Mouse (Mus musculus) small intestine, adult 2 months (tissue): ENCODE results near the gene Polr2c. TPM values are rescaled to one million over a fixed set of nuclear protein-coding genes. Genes with fewer than 3 reads are reported as not detected.
A peak's percentile ranks its signal among the peaks of the same experiment; 100 is the strongest.

Source experiments
- H3K27ac ChIP-seq: fragments of 200-500 bp; 2 replicates; pipeline ENCODE4 v1.5.1; 2012; ENCODE audit warnings: low read depth, low read length, control low read depth, inconsistent platforms; ENCODE audit not compliant: insufficient read depth
- H3K27me3 ChIP-seq: fragments of 200-500 bp; 2 replicates; pipeline ENCODE4 v1.6.1; 2012; ENCODE audit warnings: mild to moderate bottlenecking, moderate library complexity, low read length, inconsistent platforms; ENCODE audit not compliant: control insufficient read depth, insufficient read depth
- H3K36me3 ChIP-seq: fragments of 200-500 bp; 2 replicates; pipeline ENCODE4 v1.6.1; 2012; ENCODE audit warnings: mild to moderate bottlenecking, low read length, control low read depth, inconsistent platforms; ENCODE audit not compliant: control insufficient read depth, insufficient read depth
- H3K4me1 ChIP-seq: fragments of 200-500 bp; 2 replicates; pipeline ENCODE4 v1.6.1; 2012; ENCODE audit warnings: low read length, inconsistent platforms, mixed read lengths; ENCODE audit not compliant: control insufficient read depth, insufficient read depth, insufficient read length
- H3K4me3 ChIP-seq: fragments of 200-500 bp; 2 replicates; pipeline ENCODE4 v1.5.1; 2012; ENCODE audit warnings: low read depth, mild to moderate bottlenecking, control low read depth, inconsistent platforms, low read length, moderate library complexity
- CTCF ChIP-seq: fragments of 200-500 bp; IDR thresholded peaks from 2 replicates; pipeline ENCODE4 v1.5.1; 2012; ENCODE audit warnings: low read depth, mild to moderate bottlenecking, control low read depth, inconsistent platforms, low read length, moderate library complexity, mixed read lengths; ENCODE audit not compliant: insufficient replicate concordance, insufficient read length; ENCODE audit errors: extremely low read depth
- POLR2A ChIP-seq: fragments of 200-500 bp; IDR thresholded peaks from 2 replicates; pipeline ENCODE4 v1.6.1; 2012; ENCODE audit warnings: low read depth, mild to moderate bottlenecking, control low read depth, inconsistent platforms, low read length, moderate library complexity
- WGBS: fragments of 180-500 bp; shearing (Covaris S2); methylation state at CpG from one replicate; pipeline ENCODE4 v1.1.7; 2018; 5-methylcytosine and 5-hydroxymethylcytosine counted together
- polyA plus RNA-seq: library from polyadenylated mRNA; depleted of rRNA; stranded (reverse); fragments of >200 nt; gene quantifications from 2 replicates; pipeline ENCODE4 v1.2.3, GENCODE M21; 2012

Polr2c gene
- polyA plus RNA-seq, 1 experiment, result 57.1 TPM

- H3K27me3 ChIP-seq, result no peaks in the 10 kb centered on the region
- WGBS, result 27% methylated on average over 14 of the region's 14 CpGs
- H3K36me3 ChIP-seq, result no peaks in the 10 kb centered on the region
- no peak overlapping the region for H3K4me3 ChIP-seq
- no peaks in the 10 kb centered on the region for H3K4me1 ChIP-seq
- H3K27ac ChIP-seq, result no peak overlapping the region
- TF ChIP-seq POLR2A, result no peak
- TF ChIP-seq CTCF, result no peak
Measured at GRCm38 (mm10) chr8:94888383-94889036, 31.3 kb downstream of the Polr2c start.

GRCm38 (mm10) chr8:94892917-94893316, 35.7 kb downstream of the Polr2c start:
- H3K4me3 ChIP-seq, result no peak overlapping the region
- H3K27ac ChIP-seq, result no peak overlapping the region
- no peaks in the 10 kb centered on the region; the same call in 1 of the 2 replicates for H3K4me1 ChIP-seq
- no peaks in the 10 kb centered on the region for H3K36me3 ChIP-seq
- no peaks in the 10 kb centered on the region for H3K27me3 ChIP-seq
- 76% methylated on average over 2 of the region's 2 CpGs for WGBS
- TF ChIP-seq POLR2A, result no peak
- TF ChIP-seq CTCF, result no peak

GRCm38 (mm10) chr8:94899262-94899661, 42.0 kb downstream of the Polr2c start:
- no peaks in the 10 kb centered on the region for H3K27me3 ChIP-seq
- H3K27ac ChIP-seq, result no peak overlapping the region
- peaks cover 24% of the 10 kb centered on the region for H3K4me1 ChIP-seq
- H3K4me3 ChIP-seq, result peak overlapping the region; percentile 50
- TF ChIP-seq CTCF (no peak), POLR2A (no peak)
- WGBS, result 21% methylated on average over 11 of the region's 11 CpGs
- H3K36me3 ChIP-seq, result no peaks in the 10 kb centered on the region; the same call in 1 of the 2 replicates

GRCm38 (mm10) chr8:94900617-94901016, 43.4 kb downstream of the Polr2c start:
- 23% methylated on average over 6 of the region's 6 CpGs for WGBS
- no peak overlapping the region for H3K27ac ChIP-seq

GRCm38 (mm10) chr8:94901031-94901430, 43.8 kb downstream of the Polr2c start:
- WGBS, result 13% methylated on average over 5 of the region's 5 CpGs
- Histone ChIP-seq H3K27ac (peak overlapping the region; percentile 13; the same call in 1 of the 2 replicates), H3K36me3 (no peaks in the 10 kb centered on the region; the same call in 1 of the 2 replicates), H3K27me3 (no peaks in the 10 kb centered on the region), H3K4me1 (peaks cover 33% of the 10 kb centered on the region), H3K4me3 (no peak overlapping the region)
- TF ChIP-seq POLR2A, result no peak
- no peak for TF ChIP-seq CTCF

More at GRCm38 (mm10) chr8:94900617-94901016, 43.4 kb downstream of the Polr2c start:
- H3K4me1 ChIP-seq, result peaks cover 33% of the 10 kb centered on the region
- no peaks in the 10 kb centered on the region; the same call in 1 of the 2 replicates for H3K36me3 ChIP-seq
- TF ChIP-seq POLR2A (no peak), CTCF (no peak)
- H3K4me3 ChIP-seq, result no peak overlapping the region
- no peaks in the 10 kb centered on the region for H3K27me3 ChIP-seq

- no peaks in the 10 kb centered on the region; the same call in 1 of the 2 replicates for H3K36me3 ChIP-seq
- peaks cover 33% of the 10 kb centered on the region for H3K4me1 ChIP-seq
- no peaks in the 10 kb centered on the region for H3K27me3 ChIP-seq
- TF ChIP-seq POLR2A (no peak), CTCF (no peak)
- WGBS, result 74% methylated on average over 12 of the region's 12 CpGs
- no peak overlapping the region for H3K27ac ChIP-seq
- no peak overlapping the region for H3K4me3 ChIP-seq
Measured at GRCm38 (mm10) chr8:94903709-94904108, 46.5 kb downstream of the Polr2c start.

DNA sequence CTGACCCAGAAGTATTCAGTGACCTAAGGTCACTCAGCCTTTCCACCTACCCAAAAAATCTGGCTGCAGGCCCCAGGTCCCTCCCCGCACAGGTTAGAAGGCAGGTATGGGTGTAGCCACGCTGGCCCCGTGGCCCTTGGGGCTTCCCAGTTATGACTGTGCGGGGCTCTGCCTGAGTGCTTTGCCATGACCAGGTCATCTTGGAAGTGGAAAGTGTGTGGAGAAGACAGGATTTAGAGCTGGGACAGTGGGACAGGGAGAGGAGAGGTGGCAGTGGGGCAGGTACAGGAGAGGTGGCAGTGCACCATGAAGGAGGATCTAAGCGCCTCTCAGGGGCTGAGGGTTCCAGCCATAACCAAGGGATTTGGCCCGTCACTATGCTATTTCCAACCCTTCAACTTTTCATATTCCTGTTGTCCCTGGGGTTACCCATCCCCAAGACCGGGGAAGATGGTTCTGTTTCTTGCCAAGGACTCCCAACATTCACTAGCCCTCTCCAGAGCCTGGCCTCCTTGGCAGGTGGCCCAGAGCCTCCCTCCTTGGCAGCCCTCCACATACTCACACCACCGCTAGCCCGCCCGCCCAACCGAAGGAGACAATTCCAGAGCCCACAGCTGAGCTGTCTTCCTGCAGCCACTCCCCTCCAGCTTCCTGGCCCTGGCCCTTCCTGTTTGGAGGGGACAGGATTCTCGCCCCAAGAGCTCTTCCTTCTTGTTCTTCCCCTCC, 47.4 kb downstream of the Polr2c start:
- no peaks in the 10 kb centered on the region; the same call in 1 of the 2 replicates for H3K36me3 ChIP-seq
- no peak overlapping the region for H3K4me3 ChIP-seq
- 38% methylated on average over 12 of the region's 12 CpGs for WGBS
- H3K27me3 ChIP-seq, result no peaks in the 10 kb centered on the region
- no peak for TF ChIP-seq POLR2A
- TF ChIP-seq CTCF, result no peak
- peaks cover 26% of the 10 kb centered on the region for H3K4me1 ChIP-seq
- H3K27ac ChIP-seq, result no peak overlapping the region
